Mouse (Mus musculus) heart, adult 2 months (tissue): ENCODE data around the gene Wnt11. TPM values are rescaled to one million over a fixed set of nuclear protein-coding genes. Genes with fewer than 3 reads are reported as not detected.

Experiments
- DNase-seq, 2 experiments: peaks; one replicate each; pipeline ENCODE4 v3.0.0; 2021
- H3K27ac ChIP-seq: fragments of 200-600 bp; 2 replicates; pipeline ENCODE4 v1.8.1; 2022
- H3K27me3 ChIP-seq: fragments of 200-500 bp; 2 replicates; pipeline ENCODE4 v1.6.1; 2012; ENCODE audit warnings: mild to moderate bottlenecking, low read length, inconsistent platforms, mixed read lengths; ENCODE audit not compliant: control insufficient read depth, insufficient read depth
- H3K36me3 ChIP-seq: fragments of 200-500 bp; 2 replicates; pipeline ENCODE4 v1.6.1; 2012; ENCODE audit warnings: low read length, inconsistent platforms; ENCODE audit not compliant: control insufficient read depth, insufficient read depth
- H3K4me1 ChIP-seq: fragments of 200-500 bp; 2 replicates; pipeline ENCODE4 v1.6.1; 2011; ENCODE audit warnings: low read length; ENCODE audit not compliant: control insufficient read depth, insufficient read depth
- H3K4me3 ChIP-seq: fragments of 200-600 bp; 2 replicates; pipeline ENCODE4 v1.8.1; 2022
- H3K79me2 ChIP-seq: fragments of 200-500 bp; replicated peaks from 2 replicates; pipeline ENCODE4 v1.6.1; 2012; ENCODE audit warnings: mild to moderate bottlenecking, inconsistent platforms, low read length, moderate library complexity, mixed read lengths; ENCODE audit not compliant: control insufficient read depth, insufficient read depth
- H3K9ac ChIP-seq: fragments of 200-500 bp; 2 replicates; pipeline ENCODE4 v1.6.1; 2012; ENCODE audit warnings: low read depth, mild to moderate bottlenecking, control low read depth, inconsistent platforms, low read length, mixed read lengths
- CTCF ChIP-seq: fragments of 200-600 bp; IDR thresholded peaks from 2 replicates; pipeline ENCODE4 v1.8.1; 2022; ENCODE audit warnings: antibody characterized with exemption, mild to moderate bottlenecking, moderate library complexity
- EP300 ChIP-seq: fragments of 200-500 bp; IDR thresholded peaks from 2 replicates; pipeline ENCODE4 v1.6.1; 2011; ENCODE audit warnings: low read depth, low read length, control low read depth; ENCODE audit not compliant: insufficient read depth
- POLR2A ChIP-seq: fragments of 200-500 bp; IDR thresholded peaks from 2 replicates; pipeline ENCODE4 v1.6.1; 2011; ENCODE audit warnings: mild to moderate bottlenecking, low read depth, low read length, control low read depth; ENCODE audit not compliant: insufficient read depth
- WGBS: fragments of 180-500 bp; shearing (Covaris S2); methylation state at CpG from one replicate; pipeline ENCODE4 v1.1.7; 2018; 5-methylcytosine and 5-hydroxymethylcytosine counted together
- intact Hi-C: fragments of 180-260 bp; cut with DNase I; formaldehyde crosslinking; loops from one replicate; pipeline ENCODE4 v1.15.1; 2025
- polyA plus RNA-seq: library from polyadenylated mRNA; depleted of rRNA; stranded (reverse); fragments of >200 nt; gene quantifications from 2 replicates; pipeline ENCODE4 v1.2.3, GENCODE M21; 2012
- total RNA-seq, 2 experiments: library from RNA; stranded (reverse); gene quantifications; 2 replicates each; pipeline ENCODE4 v1.2.3; 2021

Gene Wnt11
- total and polyA plus RNA-seq, 3 experiments: 4.8 to 9.0 (median 7.3) TPM

DNA sequence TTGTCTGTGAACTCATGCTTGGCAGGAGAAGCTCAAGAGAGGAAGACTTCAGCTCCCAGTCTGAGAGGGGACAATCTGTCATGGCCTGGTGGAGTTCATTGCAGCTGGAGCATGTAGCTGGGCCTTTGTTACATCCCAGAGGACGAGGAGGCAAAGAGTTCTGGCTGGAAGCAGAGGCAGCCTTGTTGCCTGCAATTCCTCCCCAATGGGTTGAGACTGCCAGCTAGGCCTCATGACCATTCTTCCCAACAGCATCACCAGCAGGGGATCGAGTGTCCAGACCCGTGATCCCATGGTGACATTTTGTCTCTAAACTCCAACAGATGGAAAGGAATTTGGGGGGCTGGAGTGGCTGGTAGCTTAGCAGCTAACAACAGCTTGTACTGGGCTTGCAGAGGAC, 40.5 kb upstream of the Wnt11 start:
- no peak overlapping the region for H3K9ac ChIP-seq
- H3K36me3 ChIP-seq: no peaks in the 10 kb centered on the region
- peaks cover 2% of the 10 kb centered on the region for H3K4me1 ChIP-seq
- H3K27me3 ChIP-seq: no peaks in the 10 kb centered on the region
- intact Hi-C loops: no loop called here
- no peak for TF ChIP-seq CTCF
- TF ChIP-seq POLR2A: no peak
- no peak for TF ChIP-seq EP300
- DNase-seq: peak in 1 of 2 experiments; percentile 56
- WGBS: 77% methylated on average over 3 of the region's 3 CpGs
- no peak overlapping the region for H3K4me3 ChIP-seq
- no peaks in the 10 kb centered on the region for H3K79me2 ChIP-seq
- H3K27ac ChIP-seq: no peak overlapping the region; the same call in 1 of the 2 replicates

DNA sequence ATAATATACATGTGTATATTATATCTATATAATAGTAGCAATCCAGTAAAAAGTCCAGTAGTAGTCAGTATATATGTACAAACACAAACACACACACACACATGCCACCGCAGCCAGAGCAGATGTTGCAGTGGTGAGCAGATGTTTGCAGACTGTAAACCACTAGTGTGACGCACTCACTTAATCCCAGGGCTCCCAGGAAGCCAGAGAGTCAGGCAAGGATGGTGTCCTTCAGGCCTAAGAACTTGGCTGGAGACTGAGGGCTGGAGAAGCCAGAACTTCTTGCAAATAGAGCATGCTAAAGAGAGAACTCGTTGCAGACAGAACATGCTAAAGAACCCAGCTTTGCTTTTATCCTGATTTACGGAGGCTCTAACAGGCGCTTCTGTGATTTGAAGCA, 39.3 kb upstream of the Wnt11 start:
- peak in 1 of 2 experiments; percentile 48 for DNase-seq
- 88% methylated on average over 5 of the region's 5 CpGs for WGBS
- Histone ChIP-seq H3K4me3 (no peak overlapping the region), H3K27me3 (no peaks in the 10 kb centered on the region), H3K79me2 (no peaks in the 10 kb centered on the region), H3K9ac (no peak overlapping the region), H3K4me1 (peaks cover 2% of the 10 kb centered on the region), H3K36me3 (no peaks in the 10 kb centered on the region), H3K27ac (no peak overlapping the region)
- TF ChIP-seq CTCF (no peak), POLR2A (no peak), EP300 (no peak)
- intact Hi-C loops: no loop called here

DNA sequence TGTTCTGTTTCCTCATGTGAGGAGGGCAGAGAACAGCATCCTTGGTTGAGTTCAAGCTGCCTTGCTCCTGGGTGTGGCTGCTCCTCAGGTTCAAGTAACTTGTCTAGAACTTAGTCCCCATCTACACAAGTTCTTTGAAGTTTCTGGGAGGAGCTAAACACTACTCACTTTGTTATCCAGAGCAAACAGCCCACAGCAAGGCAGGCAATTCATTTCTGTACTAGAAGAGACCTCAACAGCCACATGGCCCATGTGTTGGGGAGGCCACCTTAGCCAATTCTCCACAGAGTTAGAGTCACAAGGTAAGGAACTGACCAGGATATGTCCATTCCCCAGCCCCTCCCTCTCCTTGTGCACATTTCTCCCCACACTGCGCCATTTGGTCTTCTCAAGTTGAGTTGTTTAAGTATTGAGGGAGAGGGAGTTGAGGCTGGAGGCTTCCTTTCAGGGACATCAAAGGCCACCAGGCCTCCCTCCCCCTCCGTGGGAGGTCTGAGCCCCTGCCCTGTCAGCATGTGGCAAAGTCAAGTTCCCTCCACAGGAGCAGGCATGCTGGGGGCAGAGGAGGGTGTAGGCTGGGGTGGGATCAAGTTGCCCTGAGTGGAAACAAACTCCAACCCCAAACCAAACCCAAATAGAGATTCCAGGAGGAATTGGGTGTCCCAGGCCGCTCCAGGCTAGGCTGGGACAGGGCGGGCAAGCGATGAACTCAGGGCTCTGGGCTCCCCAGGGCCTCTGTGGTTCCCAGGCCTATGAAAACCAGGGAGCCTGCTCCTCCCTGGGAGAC, 37.4 kb upstream of the Wnt11 start:
- Histone ChIP-seq H3K27me3 (no peaks in the 10 kb centered on the region), H3K4me1 (peaks cover 2% of the 10 kb centered on the region), H3K9ac (no peak overlapping the region), H3K79me2 (no peaks in the 10 kb centered on the region), H3K4me3 (no peak overlapping the region), H3K36me3 (no peaks in the 10 kb centered on the region), H3K27ac (no peak overlapping the region)
- intact Hi-C loops: no loop called here
- WGBS: 76% methylated on average over 5 of the region's 5 CpGs
- TF ChIP-seq EP300 (no peak), POLR2A (no peak), CTCF (no peak)
- DNase-seq: no peak

DNA sequence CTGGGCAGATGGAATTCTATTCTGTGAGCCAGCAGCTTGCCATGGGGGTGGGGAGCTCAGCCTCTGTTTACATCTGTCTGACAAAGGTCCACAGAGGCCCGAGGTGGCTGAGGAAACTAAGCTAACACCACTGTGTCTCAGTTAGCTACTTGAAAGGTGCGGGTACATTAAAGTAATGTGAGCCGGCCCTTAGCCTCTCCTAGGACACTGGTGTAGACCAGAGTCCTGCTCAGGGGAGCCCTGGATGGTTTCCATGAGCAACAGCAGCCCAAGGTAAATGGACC, 36.8 kb upstream of the Wnt11 start:
- peaks cover 2% of the 10 kb centered on the region for H3K4me1 ChIP-seq
- H3K4me3 ChIP-seq: no peak overlapping the region
- no peaks in the 10 kb centered on the region for H3K36me3 ChIP-seq
- WGBS: 83% methylated on average over 3 of the region's 3 CpGs
- intact Hi-C loops: no loop called here
- DNase-seq: no peak
- H3K79me2 ChIP-seq: no peaks in the 10 kb centered on the region
- no peak overlapping the region for H3K27ac ChIP-seq
- TF ChIP-seq EP300 (no peak), POLR2A (no peak), CTCF (no peak)
- H3K27me3 ChIP-seq: no peaks in the 10 kb centered on the region
- H3K9ac ChIP-seq: no peak overlapping the region

DNA sequence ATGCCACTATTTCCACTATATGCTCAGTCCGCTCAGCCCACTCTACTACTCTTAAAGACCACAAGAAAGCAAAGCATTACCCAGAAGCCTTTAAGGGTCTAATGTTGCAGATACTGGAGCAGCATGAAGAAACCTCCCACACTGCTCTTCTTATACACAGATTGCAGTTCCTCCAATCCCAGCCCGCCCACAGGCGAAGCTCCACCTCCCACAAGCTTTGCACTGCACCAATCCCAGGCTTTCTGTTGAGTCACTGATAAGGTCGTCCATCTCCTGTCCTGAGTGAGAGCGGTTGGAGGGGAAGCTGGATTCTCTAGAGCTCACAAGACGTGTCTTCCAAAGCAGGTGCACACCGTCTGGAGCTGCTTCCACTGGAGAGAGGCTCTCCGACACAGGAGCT, 34.5 kb upstream of the Wnt11 start:
- no peak for DNase-seq
- 72% methylated on average over 8 of the region's 8 CpGs for WGBS
- TF ChIP-seq CTCF (no peak), POLR2A (no peak)
- Histone ChIP-seq H3K36me3 (no peaks in the 10 kb centered on the region), H3K27me3 (no peaks in the 10 kb centered on the region), H3K79me2 (no peaks in the 10 kb centered on the region), H3K4me1 (peaks cover 3% of the 10 kb centered on the region; the same call in 1 of the 2 replicates), H3K9ac (no peak overlapping the region), H3K4me3 (no peak overlapping the region), H3K27ac (no peak overlapping the region)
- intact Hi-C loops: no loop called here

DNA sequence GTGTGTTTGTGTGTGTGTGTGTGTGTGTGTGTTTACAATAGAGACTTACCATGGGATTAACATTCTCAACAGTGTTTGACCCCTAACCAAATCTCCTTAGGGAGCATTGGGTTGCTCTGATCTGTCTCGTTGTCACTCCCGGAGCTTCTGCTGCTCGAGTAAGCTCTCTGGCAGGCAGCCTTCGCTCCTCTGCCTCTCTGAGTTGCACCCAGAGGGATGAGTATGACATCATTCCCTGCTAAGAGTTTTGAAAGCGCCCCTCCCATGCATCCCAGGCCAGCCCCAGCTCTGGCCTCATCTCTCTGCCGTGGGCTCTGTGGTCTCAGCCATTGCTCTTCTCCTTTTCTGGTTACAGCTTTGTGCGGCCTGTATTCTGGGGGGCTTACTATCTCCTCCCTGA, 33.8 kb upstream of the Wnt11 start:
- H3K4me1 ChIP-seq: peaks cover 3% of the 10 kb centered on the region; the same call in 1 of the 2 replicates
- H3K9ac ChIP-seq: no peak overlapping the region
- H3K27ac ChIP-seq: no peak overlapping the region
- intact Hi-C loops: no loop called here
- DNase-seq: peak in 1 of 2 experiments; percentile 63
- H3K27me3 ChIP-seq: no peaks in the 10 kb centered on the region
- no peaks in the 10 kb centered on the region for H3K79me2 ChIP-seq
- WGBS: 59% methylated on average over 7 of the region's 7 CpGs
- H3K36me3 ChIP-seq: no peaks in the 10 kb centered on the region
- TF ChIP-seq CTCF: no peak
- TF ChIP-seq POLR2A: 0 out of 2 replicates have a peak, but pooled peaks have one; percentile 23
- no peak for TF ChIP-seq EP300
- H3K4me3 ChIP-seq: no peak overlapping the region
